Mouse (Mus musculus) intestine, postnatal 0 days (tissue): ENCODE data around the gene Ephb1. TPM values are rescaled to one million over a fixed set of nuclear protein-coding genes. Genes with fewer than 3 reads are reported as not detected.

Source experiments
- ATAC-seq: fragments of 200-750 bp; cut with Nextera tagmentation; 2 replicates; pipeline ENCODE4 v1.8.0; 2017; ENCODE audit warnings: mild to moderate bottlenecking, moderate TSS enrichment, moderate library complexity
- H3K27ac ChIP-seq: fragments of 300-500 bp; sonication (generic); 2 replicates; pipeline ENCODE4 v1.5.1; 2014; ENCODE audit warnings: mild to moderate bottlenecking, low read depth, low read length, moderate library complexity
- H3K27me3 ChIP-seq: fragments of 300-500 bp; sonication (generic); replicated peaks from 2 replicates; pipeline ENCODE4 v1.6.1; 2014; ENCODE audit warnings: low read length, mixed read lengths; ENCODE audit not compliant: control insufficient read depth, insufficient read depth
- H3K36me3 ChIP-seq: fragments of 300-500 bp; sonication (generic); 2 replicates; pipeline ENCODE4 v1.6.1; 2014; ENCODE audit warnings: mild to moderate bottlenecking, moderate library complexity; ENCODE audit not compliant: control insufficient read depth, insufficient read depth
- H3K4me1 ChIP-seq: fragments of 300-500 bp; sonication (generic); replicated peaks from 2 replicates; pipeline ENCODE4 v1.6.1; 2014; ENCODE audit warnings: antibody characterized with exemption, low read length, mixed read lengths; ENCODE audit not compliant: control insufficient read depth, insufficient read depth
- H3K4me2 ChIP-seq: fragments of 300-500 bp; sonication (generic); replicated peaks from 2 replicates; pipeline ENCODE4 v1.6.1; 2014; ENCODE audit warnings: low read depth, mild to moderate bottlenecking, moderate library complexity
- H3K4me3 ChIP-seq: fragments of 300-500 bp; sonication (generic); 2 replicates; pipeline ENCODE4 v1.5.1; 2014; ENCODE audit warnings: low read depth, low read length
- H3K9ac ChIP-seq: fragments of 300-500 bp; sonication (generic); 2 replicates; pipeline ENCODE4 v1.6.1; 2014; ENCODE audit warnings: mild to moderate bottlenecking, low read depth, low read length
- H3K9me3 ChIP-seq: fragments of 300-500 bp; sonication (generic); 2 replicates; pipeline ENCODE4 v1.6.1; 2016; ENCODE audit warnings: mixed run types; ENCODE audit not compliant: control insufficient read depth
- CTCF ChIP-seq: sonication (generic); IDR thresholded peaks from 2 replicates; pipeline ENCODE4 v1.5.1; 2016; ENCODE audit warnings: low read depth, mild to moderate bottlenecking, control low read depth, antibody characterized with exemption, moderate library complexity
- WGBS: fragments of 180-500 bp; shearing (Covaris S2); extraction: QIAGEN DNeasy Blood & Tissue Kit; methylation state at CpG from one replicate; pipeline ENCODE4 v1.1.7; 2014; 5-methylcytosine and 5-hydroxymethylcytosine counted together
- polyA plus RNA-seq: library from polyadenylated mRNA; unstranded; fragments of >200 nt; fragmentation: Nextera tagmentation; extraction: Ambion mirVana; gene quantifications from 2 replicates; pipeline ENCODE4 v1.2.1, GENCODE M21; 2015

Ephb1 gene
- polyA plus RNA-seq, 1 experiment from 2014 or later: 1.3 TPM

GRCm38 (mm10) chr9:102196856-102197255 lies 157.6 kb downstream of the Ephb1 start:
- Histone ChIP-seq H3K4me1 (no peaks in the 10 kb centered on the region), H3K4me2 (no peak overlapping the region), H3K27me3 (no peaks in the 10 kb centered on the region), H3K4me3 (no peak overlapping the region), H3K9ac (no peak overlapping the region), H3K27ac (no peak overlapping the region), H3K9me3 (no peaks in the 10 kb centered on the region), H3K36me3 (no peaks in the 10 kb centered on the region)
- 83% methylated on average over 6 of the region's 6 CpGs for WGBS
- no peak for TF ChIP-seq CTCF
- ATAC-seq: no peak

- no peaks in the 10 kb centered on the region for H3K36me3 ChIP-seq
- no peak for TF ChIP-seq CTCF
- H3K4me3 ChIP-seq: no peak overlapping the region
- no peaks in the 10 kb centered on the region for H3K4me1 ChIP-seq
- no peaks in the 10 kb centered on the region for H3K27me3 ChIP-seq
- H3K9me3 ChIP-seq: no peaks in the 10 kb centered on the region
- no peak overlapping the region for H3K4me2 ChIP-seq
- no peak for ATAC-seq
- no peak overlapping the region for H3K9ac ChIP-seq
- WGBS: 81% methylated on average over 4 of the region's 4 CpGs
- no peak overlapping the region for H3K27ac ChIP-seq
These were observed 160.4 kb downstream of the Ephb1 start for GRCm38 (mm10) chr9:102194063-102194462.

DNA sequence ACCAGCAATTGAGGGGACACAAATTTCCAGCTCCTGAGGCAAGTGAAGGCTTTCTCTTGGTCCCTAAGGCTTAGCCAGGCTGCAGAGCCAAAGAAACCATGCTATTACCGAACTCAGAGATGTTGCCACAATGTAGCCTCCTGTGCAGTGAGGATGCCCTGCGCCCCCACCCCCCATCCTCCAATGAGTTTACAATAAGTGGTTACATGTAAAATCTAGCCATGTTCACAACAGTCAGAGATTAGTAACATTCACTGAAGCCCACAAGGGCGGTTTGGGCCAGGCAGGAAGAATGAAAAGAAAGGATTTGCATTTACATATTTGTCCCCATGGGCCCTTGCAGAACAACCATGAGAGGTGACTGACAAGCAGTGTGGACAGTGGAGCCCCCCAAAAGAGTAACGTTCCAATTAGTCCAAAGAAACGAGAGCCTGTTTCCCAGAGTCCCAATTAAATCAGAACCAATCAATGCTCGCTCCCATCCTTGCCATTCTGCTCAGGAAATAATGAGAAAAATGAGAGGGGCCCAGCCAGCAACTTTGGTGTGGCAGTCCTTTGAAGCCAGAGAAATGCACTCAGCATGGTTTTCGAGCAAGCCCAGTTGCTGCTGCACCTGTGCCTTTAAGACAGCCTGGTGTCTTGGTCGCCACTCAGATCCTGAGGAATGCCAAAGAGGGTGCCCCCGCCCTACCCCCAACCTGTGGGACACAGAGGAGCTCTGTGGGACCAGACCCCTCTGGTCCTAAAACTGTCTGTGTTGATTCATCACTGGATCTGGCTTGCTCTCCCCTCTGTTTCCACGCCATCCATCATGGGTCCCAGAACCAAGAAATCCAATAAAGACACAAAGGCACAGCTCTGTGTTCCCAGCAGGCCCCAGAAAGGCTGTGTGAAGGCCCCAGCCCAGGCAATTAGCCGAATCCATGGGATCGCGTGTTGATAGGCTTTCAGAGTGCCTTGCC lies 161.5 kb downstream of the Ephb1 start:
- H3K4me2 ChIP-seq: no peak overlapping the region
- H3K4me3 ChIP-seq: no peak overlapping the region
- H3K27me3 ChIP-seq: no peaks in the 10 kb centered on the region
- ATAC-seq: no peak
- TF ChIP-seq CTCF: no peak
- H3K4me1 ChIP-seq: no peaks in the 10 kb centered on the region
- no peaks in the 10 kb centered on the region for H3K9me3 ChIP-seq
- no peak overlapping the region for H3K9ac ChIP-seq
- no peaks in the 10 kb centered on the region for H3K36me3 ChIP-seq
- no peak overlapping the region for H3K27ac ChIP-seq
- WGBS: 63% methylated on average over 13 of the region's 13 CpGs

DNA sequence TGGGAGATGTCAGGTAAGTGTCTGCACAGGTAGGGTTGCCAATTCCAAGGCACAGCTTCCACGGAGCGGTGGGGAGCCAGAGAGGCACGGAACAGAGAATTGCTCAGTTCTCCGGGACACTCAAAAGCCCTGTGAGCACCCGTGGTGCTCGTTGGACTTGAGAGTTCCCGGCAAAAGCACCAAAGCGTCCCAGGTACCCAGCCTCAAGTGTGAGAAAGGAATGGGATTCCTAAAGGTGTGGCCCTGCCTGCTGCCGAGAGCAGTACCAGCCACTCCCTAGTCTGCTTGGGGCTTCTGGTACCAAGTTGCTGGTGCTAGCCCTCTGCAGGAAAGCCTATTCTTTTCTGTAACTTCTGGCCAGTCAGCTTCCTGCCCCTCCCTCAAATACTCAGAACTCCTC lies 164.4 kb downstream of the Ephb1 start:
- WGBS: 78% methylated on average over 9 of the region's 9 CpGs
- Histone ChIP-seq H3K36me3 (no peaks in the 10 kb centered on the region), H3K4me1 (no peaks in the 10 kb centered on the region), H3K9me3 (no peaks in the 10 kb centered on the region), H3K4me3 (no peak overlapping the region), H3K9ac (no peak overlapping the region), H3K27ac (no peak overlapping the region), H3K4me2 (no peak overlapping the region), H3K27me3 (no peaks in the 10 kb centered on the region)
- no peak for TF ChIP-seq CTCF
- ATAC-seq: no peak

GRCm38 (mm10) chr9:102189406-102189805 lies 165.1 kb downstream of the Ephb1 start:
- TF ChIP-seq CTCF: no peak
- ATAC-seq: no peak
- Histone ChIP-seq H3K4me2 (no peak overlapping the region), H3K4me1 (no peaks in the 10 kb centered on the region), H3K4me3 (no peak overlapping the region), H3K9me3 (no peaks in the 10 kb centered on the region), H3K27me3 (no peaks in the 10 kb centered on the region), H3K36me3 (no peaks in the 10 kb centered on the region), H3K27ac (no peak overlapping the region), H3K9ac (no peak overlapping the region)
- 58% methylated on average over 11 of the region's 11 CpGs for WGBS

DNA sequence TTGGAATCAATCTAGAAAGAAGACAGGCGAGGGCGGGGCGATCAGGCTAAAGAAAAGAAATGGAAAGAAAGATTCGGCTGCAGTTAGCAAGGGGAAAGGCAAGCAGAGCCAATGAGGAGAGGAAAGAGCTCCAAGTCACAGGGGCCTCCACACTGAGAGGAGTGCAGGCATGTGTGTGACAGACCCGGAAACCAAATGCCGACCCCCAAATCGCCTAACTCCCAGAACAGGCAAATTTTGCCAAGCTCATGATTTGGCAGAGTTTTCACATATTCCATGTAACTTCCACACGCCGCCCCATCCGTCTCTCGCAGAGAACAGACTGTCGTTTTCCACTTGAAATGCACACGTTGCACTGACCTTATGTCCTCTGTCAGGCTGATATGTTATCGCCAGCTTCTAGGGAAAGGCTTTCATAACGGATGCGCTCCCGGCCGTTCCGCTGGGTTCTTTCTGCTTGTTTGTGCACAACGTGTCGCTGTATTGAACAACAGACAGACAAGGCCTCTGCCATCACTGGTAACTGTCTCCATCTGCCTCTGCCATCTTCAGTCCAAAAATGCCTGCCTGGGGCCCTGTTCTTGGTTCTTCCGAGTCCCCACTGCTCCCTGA lies 170.7 kb downstream of the Ephb1 start:
- H3K36me3 ChIP-seq: no peaks in the 10 kb centered on the region
- no peak overlapping the region for H3K4me2 ChIP-seq
- no peak overlapping the region for H3K4me3 ChIP-seq
- no peaks in the 10 kb centered on the region for H3K4me1 ChIP-seq
- no peaks in the 10 kb centered on the region for H3K9me3 ChIP-seq
- 74% methylated on average over 22 of the region's 22 CpGs for WGBS
- TF ChIP-seq CTCF: no peak
- H3K9ac ChIP-seq: no peak overlapping the region
- H3K27me3 ChIP-seq: no peaks in the 10 kb centered on the region
- ATAC-seq: no peak
- no peak overlapping the region for H3K27ac ChIP-seq
